Mouse (Mus musculus) layer of hippocampus, adult 2 months (tissue): ENCODE measurements around the gene Abcf2. TPM values are rescaled to one million over a fixed set of nuclear protein-coding genes. Genes with fewer than 3 reads are reported as not detected.
"Not testable (repeated sequence)": the region's sequence is repeated elsewhere in the genome, so short reads cannot be mapped to it uniquely, and the experiment has no call there.

Experiments used
- DNase-seq, 2 experiments: peaks; one replicate each; pipeline ENCODE4 v3.0.0; 2022; ENCODE audit warnings: low spot score in 2 of 2
- H3K27ac ChIP-seq: fragments of 200-600 bp; 2 replicates; pipeline ENCODE4 v1.8.1; 2022
- H3K4me3 ChIP-seq: fragments of 200-600 bp; 2 replicates; pipeline ENCODE4 v1.8.1; 2022; ENCODE audit warnings: mild to moderate bottlenecking
- CTCF ChIP-seq: fragments of 200-600 bp; conservative IDR thresholded peaks from 2 replicates; pipeline ENCODE4 v1.8.1; 2022; ENCODE audit warnings: antibody characterized with exemption, mild to moderate bottlenecking, moderate library complexity
- total RNA-seq, 2 experiments: library from RNA; stranded (reverse); gene quantifications; 2 replicates each; pipeline ENCODE4 v1.2.3; 2021

The Abcf2 gene
- total RNA-seq, 2 experiments from 2014 or later = 75.9 to 81.4 TPM

DNA sequence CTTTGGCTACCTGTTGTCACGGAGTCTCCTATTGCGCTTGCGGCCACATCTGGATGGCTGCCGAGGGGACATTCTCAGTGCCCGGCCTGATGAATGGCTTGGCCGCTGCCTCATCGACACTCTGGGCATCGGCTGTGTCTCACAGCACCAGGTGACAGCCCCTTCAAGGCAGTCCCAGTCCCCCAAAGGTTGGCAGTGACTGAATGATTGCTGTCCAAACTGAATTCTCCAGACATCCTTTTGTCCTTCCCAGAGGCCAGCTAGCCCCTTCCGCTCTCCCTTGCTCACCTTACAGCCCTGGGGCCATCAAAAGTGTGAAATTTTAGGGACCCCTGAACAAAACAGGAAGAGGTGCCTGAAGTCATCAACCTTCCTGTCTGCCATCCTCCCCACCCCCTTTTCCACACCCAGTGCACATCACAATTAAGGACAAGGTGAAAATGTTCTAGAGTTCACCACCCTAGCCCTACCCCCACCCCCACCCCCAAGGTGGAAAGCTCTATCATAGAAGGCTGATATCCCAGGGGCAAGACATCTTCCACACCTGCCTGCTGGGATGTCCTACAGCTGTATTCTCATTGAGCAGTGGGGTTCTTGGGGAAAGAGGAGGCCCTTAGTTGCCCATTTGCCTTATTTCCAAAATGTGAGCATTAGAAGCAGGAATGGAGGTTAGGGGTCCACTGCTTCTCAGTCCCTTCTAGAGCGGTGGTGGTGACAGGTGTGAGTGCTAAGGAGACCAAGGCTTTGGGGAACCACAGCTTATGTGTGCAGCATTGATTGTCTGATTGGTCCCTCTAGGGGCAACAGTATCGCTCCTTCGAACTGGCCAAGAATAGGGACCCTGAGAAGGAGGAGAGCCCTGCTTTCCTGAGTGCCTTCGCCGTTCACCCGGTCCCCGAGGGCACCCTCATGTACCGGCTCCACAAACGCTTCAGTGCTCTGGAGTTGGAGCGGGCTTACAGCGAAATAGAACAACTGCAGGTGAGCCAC lies 12.5 kb upstream of the Abcf2 start:
- DNase-seq = no peak
- no peak for TF ChIP-seq CTCF
- H3K4me3 ChIP-seq = no peak overlapping the region

DNA sequence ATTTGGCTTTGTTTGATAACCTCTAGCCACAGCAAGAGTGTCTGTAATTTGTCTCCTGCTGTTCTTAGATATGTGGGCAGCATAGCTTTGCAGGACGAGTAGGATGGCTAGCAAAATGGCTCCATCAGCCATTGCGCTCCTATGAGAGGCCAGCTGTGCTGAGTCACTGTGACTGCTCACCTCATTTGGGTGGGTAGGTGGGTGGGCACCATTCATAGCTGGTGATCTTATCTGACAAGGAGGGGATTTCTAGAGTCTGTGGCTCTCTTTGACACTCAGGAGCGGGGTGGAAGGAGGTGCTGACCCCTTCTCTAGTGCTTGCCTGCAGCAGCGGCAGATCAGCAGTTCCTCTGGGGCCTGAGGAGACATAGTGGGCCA lies 9.9 kb upstream of the Abcf2 start:
- H3K27ac ChIP-seq = peak overlapping the region; percentile 97
- TF ChIP-seq CTCF = no peak
- peak overlapping the region; percentile 76 for H3K4me3 ChIP-seq
- DNase-seq = no peak

More for the DNA sequence above, 12.5 kb upstream of the Abcf2 start:
- H3K27ac ChIP-seq = no peak overlapping the region

DNA sequence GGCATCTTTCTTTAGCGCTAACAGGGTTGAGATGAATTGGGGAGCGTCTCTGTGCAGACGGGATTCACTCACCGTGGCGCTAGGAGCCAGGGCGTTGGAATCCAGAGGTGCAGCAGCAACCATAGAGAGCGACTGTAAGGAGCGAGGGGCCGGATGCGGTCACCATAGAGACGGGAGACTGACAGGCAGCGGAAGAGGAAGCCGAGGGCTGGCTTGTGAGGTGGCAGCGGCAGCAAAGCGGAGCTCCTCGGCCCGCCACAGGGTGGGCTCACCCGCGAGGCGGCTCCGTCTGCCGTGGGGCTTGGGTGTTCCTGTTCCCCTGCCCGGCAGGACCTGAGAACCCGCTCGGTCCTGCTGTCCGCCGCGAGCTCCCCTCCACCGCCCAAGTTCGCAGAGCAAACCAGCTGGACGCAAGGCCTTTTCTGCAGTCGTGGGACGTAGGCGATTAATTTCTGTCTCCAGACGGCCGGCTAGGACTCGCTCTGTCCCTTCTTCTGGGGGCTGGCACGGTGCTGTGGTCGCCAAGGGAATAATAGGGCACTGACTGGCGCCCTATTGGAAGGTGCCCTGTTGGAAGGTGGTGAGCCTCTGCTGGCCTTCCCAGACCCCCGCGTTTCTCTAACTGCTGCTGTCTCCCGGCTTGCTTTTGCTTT lies 9.4 kb upstream of the Abcf2 start, which contains the start of gene Chpf2:
Gene Chpf2 (plus strand): TSS at position 195 of the 653 bp plus-strand sequence.
- TF ChIP-seq CTCF = 0 out of 2 replicates have a peak, but pooled peaks have one; percentile 13
- H3K27ac ChIP-seq = peak within 1 kb of the TSS; percentile 97
- peak within 1 kb of the TSS; percentile 76 for H3K4me3 ChIP-seq
- peak; percentile 82 to 88 for DNase-seq

- peak overlapping the region; percentile 97 for H3K27ac ChIP-seq
- H3K4me3 ChIP-seq = peak overlapping the region; percentile 76
- TF ChIP-seq CTCF = no peak
- no peak for DNase-seq
Observed at GRCm38 (mm10) chr5:24586106-24586505, 8.8 kb upstream of the Abcf2 start.

DNA sequence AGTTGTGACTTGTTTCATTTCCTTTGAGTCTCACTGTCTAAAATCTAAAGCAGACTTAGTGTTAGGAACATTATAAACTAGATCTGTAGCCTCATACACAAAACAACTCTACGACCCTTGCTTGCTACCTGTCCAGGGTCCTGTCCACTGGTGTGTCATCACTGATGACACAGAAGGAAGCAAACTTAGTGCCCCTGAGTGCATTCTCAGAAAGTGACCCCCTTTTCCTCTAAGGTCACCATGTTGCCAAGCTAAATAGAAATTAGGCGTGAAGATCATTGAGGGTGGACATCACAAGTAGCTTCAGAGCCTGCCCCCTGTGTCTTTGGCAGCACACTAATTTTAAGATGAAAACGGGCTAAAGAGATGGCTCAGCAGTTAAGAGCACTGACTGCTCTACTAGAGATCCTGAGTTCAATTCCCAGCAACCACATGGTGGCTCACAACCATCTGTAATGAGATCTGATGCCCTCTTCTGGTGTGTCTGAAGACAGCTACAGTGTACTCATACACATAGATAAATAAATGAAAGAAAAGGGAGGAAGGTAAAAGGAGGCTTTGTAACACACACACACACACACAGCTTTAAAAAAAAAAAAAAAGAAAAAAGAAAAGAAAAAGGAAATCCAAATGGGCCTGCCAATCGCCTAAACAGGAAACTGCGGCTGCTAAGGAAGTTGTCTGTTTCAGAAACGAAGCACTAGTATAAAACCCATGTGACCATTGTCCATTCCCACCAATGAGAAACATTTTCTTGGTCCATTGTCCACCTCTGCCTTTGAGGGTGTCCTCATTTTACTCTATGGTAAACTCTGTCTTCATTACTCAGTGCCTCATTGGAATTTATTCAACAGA lies 1.1 kb upstream of the Abcf2 start:
- DNase-seq = no peak
- Histone ChIP-seq H3K4me3 (peak overlapping the region; percentile 57), H3K27ac (peak overlapping the region; percentile 85)
- TF ChIP-seq CTCF = 0 out of 2 replicates have a peak, but pooled peaks have one; percentile 29

GRCm38 (mm10) chr5:24576801-24577182 lies 475 bp downstream of the Abcf2 start:
- no peak for TF ChIP-seq CTCF
- Histone ChIP-seq H3K4me3 (peak overlapping the region; percentile 87), H3K27ac (peak overlapping the region; percentile 88)

DNA sequence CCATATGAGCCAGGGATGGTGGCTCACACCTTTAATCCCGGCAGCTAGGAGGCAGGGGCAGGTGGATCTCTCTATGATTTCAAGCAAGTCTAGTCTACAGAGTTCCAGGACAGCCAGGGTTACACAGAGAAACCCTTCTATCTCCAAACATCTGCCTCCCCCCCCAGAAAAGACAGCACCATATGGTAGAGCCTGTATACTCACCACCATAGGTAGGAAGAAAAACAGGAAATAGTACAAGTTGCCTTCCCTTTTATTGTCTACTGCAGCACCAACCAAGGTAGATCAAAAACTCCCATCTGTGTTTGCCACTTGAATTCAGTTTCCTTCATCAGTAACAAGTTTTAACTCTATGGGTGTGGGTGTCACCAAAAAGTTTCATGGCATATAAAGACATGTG lies 1.3 kb downstream of the Abcf2 start:
- DNase-seq = no peak
- H3K4me3 ChIP-seq = no peak overlapping the region; the same call in 1 of the 2 replicates
- no peak overlapping the region for H3K27ac ChIP-seq
- no peak for TF ChIP-seq CTCF

More at GRCm38 (mm10) chr5:24576801-24577182, 475 bp downstream of the Abcf2 start:
- no peak for DNase-seq

DNA sequence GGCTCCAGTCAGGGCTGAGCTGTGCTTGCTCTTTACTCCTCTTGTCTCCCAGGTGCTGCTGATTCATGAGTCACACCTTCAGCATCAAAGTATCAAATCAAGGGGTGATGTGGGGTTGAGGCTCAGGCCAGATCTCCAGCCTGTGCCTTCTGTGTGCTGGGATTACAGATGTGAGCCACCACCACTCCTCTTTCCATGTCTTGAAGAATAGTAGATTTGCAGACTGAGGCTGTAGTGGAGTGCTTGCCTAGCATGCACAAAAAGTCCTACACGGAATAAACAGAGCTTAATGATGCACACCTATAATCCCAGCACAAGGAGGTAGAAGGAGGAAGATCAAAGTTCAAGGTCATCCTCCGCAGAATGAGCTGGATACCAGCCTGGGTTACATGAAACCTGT lies 20.6 kb downstream of the Abcf2 start, which contains the start of gene 4931409K22Rik:
Gene 4931409K22Rik (minus strand): TSS at position 101 of the 400 bp plus-strand sequence.
- TF ChIP-seq CTCF = no peak
- DNase-seq = no peak

GRCm38 (mm10) chr5:24555335-24555734 lies 21.9 kb downstream of the Abcf2 start:
- not testable (repeated sequence) for H3K4me3 ChIP-seq, DNase-seq, H3K27ac ChIP-seq

More for the DNA sequence above, 20.6 kb downstream of the Abcf2 start, which contains the start of gene 4931409K22Rik:
- Histone ChIP-seq H3K4me3 (no peak within 1 kb of the TSS), H3K27ac (no peak within 1 kb of the TSS)

- no peak for DNase-seq
- TF ChIP-seq CTCF = no peak
- Histone ChIP-seq H3K4me3 (no peak overlapping the region), H3K27ac (no peak overlapping the region)
Observed at GRCm38 (mm10) chr5:24553621-24554244, 23.5 kb downstream of the Abcf2 start.

GRCm38 (mm10) chr5:24551317-24551688 lies 26.0 kb downstream of the Abcf2 start:
- no peak for DNase-seq
- no peak overlapping the region; the same call in 1 of the 2 replicates for H3K4me3 ChIP-seq
- no peak for TF ChIP-seq CTCF
- H3K27ac ChIP-seq = no peak overlapping the region
